Mouse (Mus musculus): ENCODE measurements around the gene Trim2. TPM values are rescaled to one million over a fixed set of nuclear protein-coding genes. Genes with fewer than 3 reads are reported as not detected.

Gene Trim2
- polyA plus RNA-seq, 1 experiment from 2014 or later = 136 TPM

DNA sequence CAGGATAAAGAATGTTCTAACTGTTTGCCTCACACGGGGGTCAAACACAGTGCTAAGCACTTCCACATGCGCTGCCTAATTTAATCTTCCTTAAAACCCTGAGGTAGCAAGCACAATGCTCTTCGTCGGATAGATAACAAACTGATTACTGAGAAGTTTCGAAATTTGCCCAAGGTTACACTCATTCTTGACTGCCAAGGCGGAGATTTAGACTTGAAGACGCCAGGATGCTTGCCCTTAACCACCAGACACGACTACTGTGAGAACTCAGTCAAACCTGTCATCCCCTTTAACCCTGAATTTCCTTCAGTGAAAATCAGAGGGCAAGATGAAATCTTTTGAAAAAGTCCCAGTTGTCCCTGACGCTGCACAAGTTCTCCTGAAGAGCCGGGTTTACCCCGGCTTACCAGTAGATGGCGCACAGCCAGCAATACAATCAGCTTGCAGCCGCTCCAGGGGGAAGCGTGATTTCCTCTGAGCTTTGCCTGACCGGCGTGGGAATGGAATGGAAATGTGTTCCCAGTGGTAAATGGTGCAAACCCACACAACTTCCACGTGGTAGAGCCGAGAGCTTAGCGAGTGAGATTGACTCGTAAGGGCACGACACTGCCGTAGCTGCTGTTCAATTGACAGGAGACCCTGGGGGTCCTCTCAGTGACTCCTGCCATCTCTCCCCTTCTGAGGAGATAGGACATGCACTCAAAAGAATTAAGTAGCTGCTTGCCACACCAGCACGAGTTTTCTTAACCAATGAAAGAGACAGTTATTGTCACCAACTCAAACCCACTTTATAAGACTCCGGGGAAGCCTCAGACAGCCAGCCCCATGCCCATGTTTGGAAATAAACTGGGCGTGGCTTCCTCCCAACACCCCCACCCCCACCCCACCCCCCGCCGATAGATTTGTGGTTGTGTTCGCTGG, 38.3 kb upstream of the Trim2 start:
- Histone ChIP-seq H3K36me3 (ENCODE audit: control insufficient read depth, insufficient read depth, low read length) (no peaks in the 10 kb centered on the region), H3K9ac (replicated peaks; ENCODE audit: low read depth, low read length) (no peak overlapping the region), H3K9me3 (ENCODE audit: control insufficient read depth, low read length) (no peaks in the 10 kb centered on the region), H3K27me3 (ENCODE audit: control insufficient read depth, insufficient read depth, low read length) (no peaks in the 10 kb centered on the region), H3K4me2 (ENCODE audit: low read depth, low read length) (peak overlapping the region; percentile 64), H3K27ac (ENCODE audit: low read depth, low read length) (no peak overlapping the region), H3K4me3 (ENCODE audit: low read depth, low read length) (peak overlapping the region; percentile 24), H3K4me1 (ENCODE audit: control insufficient read depth, insufficient read depth, low read length) (peaks cover 11% of the 10 kb centered on the region; the same call in 1 of the 2 replicates)
- ATAC-seq (ENCODE audit: low read depth) = peak; percentile 79; the same call in 1 of the 2 replicates
- 14% methylated on average over 28 of the region's 28 CpGs for WGBS

DNA sequence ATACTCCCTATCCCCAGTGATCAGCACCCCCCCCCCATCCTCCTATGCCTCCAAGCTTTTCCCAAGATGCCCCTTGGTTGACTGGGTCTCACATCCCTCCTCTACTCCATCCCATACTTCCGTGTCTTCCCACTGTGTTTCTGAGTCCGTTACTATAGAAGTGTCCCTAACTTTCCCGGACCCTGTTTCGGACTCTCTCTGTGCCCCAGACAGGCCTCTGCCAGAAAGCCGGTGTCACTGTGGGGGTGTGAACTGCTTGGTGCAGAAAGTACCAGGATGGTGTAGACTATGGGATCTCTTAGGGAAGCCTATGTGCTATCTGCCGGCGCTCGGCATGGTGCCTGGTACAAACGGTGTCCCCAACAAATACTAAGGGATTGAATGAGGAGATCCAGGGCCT, 36.4 kb upstream of the Trim2 start:
- H3K9me3 ChIP-seq (ENCODE audit: control insufficient read depth, low read length) = no peaks in the 10 kb centered on the region
- H3K4me1 ChIP-seq (ENCODE audit: control insufficient read depth, insufficient read depth, low read length) = peaks cover 11% of the 10 kb centered on the region; the same call in 1 of the 2 replicates
- H3K9ac ChIP-seq (replicated peaks; ENCODE audit: low read depth, low read length) = no peak overlapping the region
- ATAC-seq (ENCODE audit: low read depth) = no peak
- H3K4me3 ChIP-seq (ENCODE audit: low read depth, low read length) = no peak overlapping the region
- no peak overlapping the region for H3K27ac ChIP-seq (ENCODE audit: low read depth, low read length)
- no peaks in the 10 kb centered on the region for H3K27me3 ChIP-seq (ENCODE audit: control insufficient read depth, insufficient read depth, low read length)
- 93% methylated on average over 9 of the region's 9 CpGs for WGBS
- H3K4me2 ChIP-seq (ENCODE audit: low read depth, low read length) = no peak overlapping the region
- H3K36me3 ChIP-seq (ENCODE audit: control insufficient read depth, insufficient read depth, low read length) = no peaks in the 10 kb centered on the region

DNA sequence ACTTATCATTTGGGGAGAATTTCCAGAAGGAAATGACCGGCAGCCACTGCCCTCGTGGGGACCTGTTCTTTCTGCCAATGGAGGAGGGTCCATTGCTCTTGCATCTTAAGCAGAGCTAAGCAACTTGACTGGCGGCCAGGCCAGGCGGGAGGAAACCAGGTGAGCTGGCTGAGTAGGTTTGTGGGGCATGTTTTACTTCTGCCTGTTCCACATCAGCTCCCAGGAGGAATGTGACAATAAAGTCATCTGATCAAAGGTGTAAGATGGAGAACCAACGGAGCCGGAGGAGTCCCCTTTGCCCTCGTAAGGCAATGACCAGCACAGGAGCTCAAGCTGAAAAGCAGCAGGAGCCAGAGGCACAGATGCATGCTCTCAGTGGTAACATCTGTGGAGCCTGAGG, 35.1 kb upstream of the Trim2 start:
- Histone ChIP-seq H3K27me3 (ENCODE audit: control insufficient read depth, insufficient read depth, low read length) (no peaks in the 10 kb centered on the region), H3K27ac (ENCODE audit: low read depth, low read length) (no peak overlapping the region), H3K4me1 (ENCODE audit: control insufficient read depth, insufficient read depth, low read length) (peaks cover 7% of the 10 kb centered on the region; the same call in 1 of the 2 replicates), H3K4me2 (ENCODE audit: low read depth, low read length) (no peak overlapping the region), H3K36me3 (ENCODE audit: control insufficient read depth, insufficient read depth, low read length) (no peaks in the 10 kb centered on the region), H3K9me3 (ENCODE audit: control insufficient read depth, low read length) (no peaks in the 10 kb centered on the region), H3K9ac (replicated peaks; ENCODE audit: low read depth, low read length) (no peak overlapping the region), H3K4me3 (ENCODE audit: low read depth, low read length) (no peak overlapping the region)
- WGBS = 72% methylated on average over 7 of the region's 7 CpGs
- no peak for ATAC-seq (ENCODE audit: low read depth)

DNA sequence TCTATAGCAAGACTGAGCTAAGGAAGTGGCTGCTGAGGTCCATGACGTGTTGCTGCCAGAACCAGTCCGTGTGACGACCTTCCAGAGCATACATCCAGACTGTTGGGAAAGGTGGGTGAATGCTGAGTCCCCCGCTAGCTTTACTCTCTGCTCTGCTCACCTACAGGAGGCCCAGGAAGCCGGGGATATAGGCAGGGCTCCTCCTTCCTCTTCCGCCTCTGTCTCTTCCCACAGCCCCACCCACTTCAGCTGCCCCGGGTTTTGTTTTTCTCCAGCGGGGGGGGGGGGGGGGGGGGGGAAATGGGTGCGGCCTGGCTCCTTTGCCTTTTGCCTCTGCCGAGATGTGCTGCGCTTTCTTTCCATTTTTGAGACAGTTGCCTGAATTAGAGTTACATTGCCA, 30.9 kb upstream of the Trim2 start:
- no peaks in the 10 kb centered on the region for H3K36me3 ChIP-seq (ENCODE audit: control insufficient read depth, insufficient read depth, low read length)
- 47% methylated on average over 11 of the region's 11 CpGs for WGBS
- peaks cover 5% of the 10 kb centered on the region for H3K4me1 ChIP-seq (ENCODE audit: control insufficient read depth, insufficient read depth, low read length)
- H3K9ac ChIP-seq (replicated peaks; ENCODE audit: low read depth, low read length) = no peak overlapping the region
- no peak overlapping the region for H3K4me2 ChIP-seq (ENCODE audit: low read depth, low read length)
- no peak for ATAC-seq (ENCODE audit: low read depth)
- no peaks in the 10 kb centered on the region for H3K27me3 ChIP-seq (ENCODE audit: control insufficient read depth, insufficient read depth, low read length)
- no peak overlapping the region for H3K27ac ChIP-seq (ENCODE audit: low read depth, low read length)
- H3K4me3 ChIP-seq (ENCODE audit: low read depth, low read length) = no peak overlapping the region
- no peaks in the 10 kb centered on the region for H3K9me3 ChIP-seq (ENCODE audit: control insufficient read depth, low read length)

DNA sequence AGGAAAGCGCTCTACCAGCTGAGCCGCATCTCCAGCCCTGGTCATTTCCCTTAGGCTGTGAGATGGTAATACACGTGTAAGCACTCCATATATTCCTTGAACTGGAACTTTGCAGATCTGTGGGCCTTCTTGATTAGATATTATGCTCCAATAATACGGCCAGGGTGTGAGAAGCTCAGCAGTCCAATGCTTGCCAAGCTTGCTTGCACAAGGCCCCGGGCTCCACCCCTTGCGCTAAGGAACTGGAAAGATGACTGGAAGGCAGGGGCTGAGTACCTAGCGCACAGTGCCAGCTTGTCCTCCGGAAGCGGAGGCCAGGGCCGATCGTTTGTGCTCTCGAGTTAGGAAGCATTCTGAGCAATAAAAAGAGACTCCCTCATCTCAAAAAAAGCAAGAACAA, 29.7 kb upstream of the Trim2 start:
- Histone ChIP-seq H3K9me3 (ENCODE audit: control insufficient read depth, low read length) (no peaks in the 10 kb centered on the region), H3K4me2 (ENCODE audit: low read depth, low read length) (no peak overlapping the region), H3K9ac (replicated peaks; ENCODE audit: low read depth, low read length) (no peak overlapping the region), H3K4me1 (ENCODE audit: control insufficient read depth, insufficient read depth, low read length) (peaks cover 5% of the 10 kb centered on the region), H3K27ac (ENCODE audit: low read depth, low read length) (no peak overlapping the region), H3K4me3 (ENCODE audit: low read depth, low read length) (no peak overlapping the region), H3K27me3 (ENCODE audit: control insufficient read depth, insufficient read depth, low read length) (no peaks in the 10 kb centered on the region), H3K36me3 (ENCODE audit: control insufficient read depth, insufficient read depth, low read length) (no peaks in the 10 kb centered on the region)
- 91% methylated on average over 12 of the region's 12 CpGs for WGBS
- no peak for ATAC-seq (ENCODE audit: low read depth)

DNA sequence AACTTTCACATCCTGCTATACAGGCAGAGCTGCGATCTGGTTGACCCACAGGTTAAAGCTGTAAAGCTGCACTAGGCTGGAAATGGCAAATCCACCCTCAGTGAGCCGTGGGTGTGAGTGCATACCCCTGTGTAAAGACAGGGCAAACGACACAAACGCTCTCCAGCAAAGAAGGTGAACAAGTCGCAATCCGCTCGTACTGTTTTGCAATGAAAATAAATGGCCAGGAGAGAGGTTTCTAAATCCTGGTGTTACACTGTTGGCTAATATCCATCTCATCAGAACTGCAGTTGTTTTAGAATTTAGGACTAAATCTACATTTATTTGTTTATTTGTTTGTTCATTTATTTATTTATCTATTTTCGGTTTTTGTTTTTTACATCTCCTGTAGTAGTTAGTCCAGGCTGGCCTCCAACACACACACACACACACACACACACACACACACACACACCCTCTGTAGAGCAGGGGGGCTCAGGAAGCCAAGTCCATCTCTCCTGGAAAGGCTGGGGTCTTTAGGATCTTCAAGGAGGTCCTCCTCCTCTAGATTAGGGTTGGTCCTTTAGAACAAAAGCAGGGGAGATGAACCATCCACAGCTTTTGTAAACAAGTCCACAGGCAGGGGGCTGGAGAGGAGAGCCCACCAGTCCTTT, 28.9 kb upstream of the Trim2 start:
- Histone ChIP-seq H3K9ac (replicated peaks; ENCODE audit: low read depth, low read length) (no peak overlapping the region), H3K27ac (ENCODE audit: low read depth, low read length) (no peak overlapping the region), H3K4me2 (ENCODE audit: low read depth, low read length) (no peak overlapping the region), H3K4me1 (ENCODE audit: control insufficient read depth, insufficient read depth, low read length) (peaks cover 5% of the 10 kb centered on the region), H3K36me3 (ENCODE audit: control insufficient read depth, insufficient read depth, low read length) (no peaks in the 10 kb centered on the region), H3K9me3 (ENCODE audit: control insufficient read depth, low read length) (no peaks in the 10 kb centered on the region), H3K4me3 (ENCODE audit: low read depth, low read length) (no peak overlapping the region), H3K27me3 (ENCODE audit: control insufficient read depth, insufficient read depth, low read length) (no peaks in the 10 kb centered on the region)
- ATAC-seq (ENCODE audit: low read depth) = no peak
- 41% methylated on average over 8 of the region's 8 CpGs for WGBS

DNA sequence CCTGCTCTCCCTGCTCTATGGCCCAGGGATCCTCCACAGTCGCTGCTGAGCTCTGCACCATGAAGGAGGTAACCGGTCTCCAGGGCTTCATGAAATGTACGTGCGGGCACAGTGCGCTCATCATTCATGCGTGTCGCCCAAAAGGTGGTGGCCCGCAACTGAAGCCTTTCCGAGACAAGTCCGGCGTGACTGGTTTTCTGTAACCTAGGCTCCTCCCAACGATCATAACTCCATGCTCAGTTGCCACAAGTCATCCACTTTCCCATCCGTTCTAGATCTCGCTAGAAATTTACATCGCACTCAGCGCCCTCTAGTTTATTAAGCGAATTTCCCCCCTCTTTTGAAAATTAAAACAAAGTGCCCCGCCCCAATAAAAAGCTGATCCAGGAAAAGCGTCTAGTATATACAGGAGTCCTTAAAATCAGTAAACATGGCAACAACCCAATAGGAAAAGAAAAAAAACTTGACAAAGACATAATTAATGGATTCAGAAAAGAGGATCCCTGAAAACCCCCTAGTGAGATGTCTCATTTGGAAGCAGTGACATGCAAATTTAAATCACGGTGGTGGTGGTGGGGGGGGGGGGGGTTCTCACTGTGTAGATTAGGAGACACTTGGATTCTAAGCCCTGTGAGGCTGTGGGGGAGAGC, 28.2 kb upstream of the Trim2 start:
- no peak for ATAC-seq (ENCODE audit: low read depth)
- H3K4me2 ChIP-seq (ENCODE audit: low read depth, low read length) = peak overlapping the region; percentile 33
- WGBS = 12% methylated on average over 20 of the region's 20 CpGs

DNA sequence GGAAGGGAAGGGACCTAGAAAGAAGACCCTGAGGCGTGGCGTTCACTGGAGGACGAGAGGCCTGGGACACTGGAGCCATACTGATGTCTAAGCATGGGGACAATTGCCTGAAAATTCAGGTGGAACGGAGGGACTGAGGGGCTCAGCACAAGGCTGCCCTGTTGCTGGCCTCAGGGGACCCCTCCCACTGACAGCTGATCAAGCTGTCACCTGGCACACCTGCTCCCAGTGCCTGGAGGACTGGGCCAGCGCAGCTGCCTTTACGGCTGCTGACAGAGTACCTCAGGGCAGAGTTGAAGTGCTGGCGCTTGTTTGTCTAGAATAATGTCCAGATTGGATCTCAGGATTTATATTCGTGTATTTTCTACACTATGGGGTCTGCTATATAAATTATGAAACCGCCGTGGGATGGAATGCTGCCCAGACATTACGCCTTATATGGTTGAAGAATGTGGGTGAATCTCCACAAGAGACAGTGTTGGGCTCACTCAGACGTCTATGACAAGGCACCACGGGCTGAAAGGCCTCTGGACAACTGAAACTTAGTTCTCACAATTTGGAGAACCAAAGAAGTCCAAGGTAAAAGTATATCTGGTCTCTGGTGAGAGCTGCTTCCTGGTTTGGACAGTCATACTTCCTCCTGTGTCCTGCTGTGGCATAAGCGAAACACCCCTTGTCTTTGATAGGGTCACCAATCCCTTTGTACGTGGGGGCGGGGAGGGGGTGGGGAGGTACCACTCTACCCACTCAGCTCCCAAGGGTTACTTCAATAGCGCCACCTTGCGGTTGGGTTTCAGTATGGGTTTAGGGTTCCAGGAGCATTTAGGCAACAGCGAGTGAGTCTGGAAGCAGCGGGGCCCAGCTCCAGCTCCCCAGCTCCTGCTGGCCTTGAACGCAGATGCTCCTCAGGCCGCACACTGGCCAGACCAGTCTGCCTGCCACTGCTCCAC, 27.0 kb upstream of the Trim2 start:
- no peak overlapping the region for H3K9ac ChIP-seq (replicated peaks; ENCODE audit: low read depth, low read length)
- ATAC-seq (ENCODE audit: low read depth) = peak; percentile 32; the same call in 1 of the 2 replicates
- 40% methylated on average over 22 of the region's 22 CpGs for WGBS
- no peaks in the 10 kb centered on the region for H3K27me3 ChIP-seq (ENCODE audit: control insufficient read depth, insufficient read depth, low read length)
- H3K27ac ChIP-seq (ENCODE audit: low read depth, low read length) = no peak overlapping the region
- no peak overlapping the region for H3K4me3 ChIP-seq (ENCODE audit: low read depth, low read length)
- no peak overlapping the region for H3K4me2 ChIP-seq (ENCODE audit: low read depth, low read length)
- H3K9me3 ChIP-seq (ENCODE audit: control insufficient read depth, low read length) = no peaks in the 10 kb centered on the region
- H3K4me1 ChIP-seq (ENCODE audit: control insufficient read depth, insufficient read depth, low read length) = peaks cover 5% of the 10 kb centered on the region
- no peaks in the 10 kb centered on the region for H3K36me3 ChIP-seq (ENCODE audit: control insufficient read depth, insufficient read depth, low read length)

More for the DNA sequence above, 28.2 kb upstream of the Trim2 start:
- Histone ChIP-seq H3K27me3 (ENCODE audit: control insufficient read depth, insufficient read depth, low read length) (no peaks in the 10 kb centered on the region), H3K27ac (ENCODE audit: low read depth, low read length) (no peak overlapping the region), H3K36me3 (ENCODE audit: control insufficient read depth, insufficient read depth, low read length) (no peaks in the 10 kb centered on the region), H3K9me3 (ENCODE audit: control insufficient read depth, low read length) (no peaks in the 10 kb centered on the region), H3K9ac (replicated peaks; ENCODE audit: low read depth, low read length) (no peak overlapping the region), H3K4me1 (ENCODE audit: control insufficient read depth, insufficient read depth, low read length) (peaks cover 5% of the 10 kb centered on the region), H3K4me3 (ENCODE audit: low read depth, low read length) (peak overlapping the region; percentile 3; the same call in 1 of the 2 replicates)
